Mouse (Mus musculus): Measurements from ENCODE around the gene Lrig1.

GRCm38 (mm10) chr6:94646274-94646863, 53.6 kb downstream of the Lrig1 start:
- no peak for TF ChIP-seq CTCF (IDR thresholded peaks at IDR 0.05)
- TF ChIP-seq EP300 (IDR thresholded peaks at IDR 0.05) = no peak

Measured in lung, postnatal 0 days (tissue).